Mouse (Mus musculus) kidney, postnatal 0 days (tissue): ENCODE data around the gene Syne1. TPM values are rescaled to one million over a fixed set of nuclear protein-coding genes. Genes with fewer than 3 reads are reported as not detected.

Source experiments
- ATAC-seq: fragments of 200-750 bp; cut with Nextera tagmentation; replicated peaks from 2 replicates; pipeline ENCODE4 v1.8.0; 2017; ENCODE audit warnings: low read depth, moderate number of reproducible peaks, moderate TSS enrichment, moderate library complexity; ENCODE audit not compliant: low FRiP score
- DNase-seq: peaks from one replicate; pipeline ENCODE4 v3.0.0-alpha.2; 2016; ENCODE audit warnings: low spot score
- H3K27ac ChIP-seq: fragments of 300-500 bp; sonication (generic); 2 replicates; pipeline ENCODE4 v1.5.1; 2014; ENCODE audit warnings: mild to moderate bottlenecking
- H3K27me3 ChIP-seq: fragments of 300-500 bp; sonication (generic); 2 replicates; pipeline ENCODE4 v1.6.1; 2014; ENCODE audit warnings: low read length, mixed read lengths; ENCODE audit not compliant: insufficient read depth
- H3K36me3 ChIP-seq: fragments of 300-500 bp; sonication (generic); 2 replicates; pipeline ENCODE4 v1.6.1; 2014; ENCODE audit warnings: low read length, mixed read lengths; ENCODE audit not compliant: insufficient read depth
- H3K4me1 ChIP-seq: fragments of 300-500 bp; sonication (generic); replicated peaks from 2 replicates; pipeline ENCODE4 v1.6.1; 2014; ENCODE audit warnings: antibody characterized with exemption, low read length, mixed read lengths; ENCODE audit not compliant: insufficient read depth
- H3K4me2 ChIP-seq: fragments of 300-500 bp; sonication (generic); 2 replicates; pipeline ENCODE4 v1.6.1; 2014; ENCODE audit warnings: mild to moderate bottlenecking, low read length, moderate library complexity, mixed read lengths
- H3K4me3 ChIP-seq: fragments of 300-500 bp; sonication (generic); replicated peaks from 2 replicates; pipeline ENCODE4 v1.5.1; 2014; ENCODE audit warnings: low read depth, low read length
- H3K9ac ChIP-seq: fragments of 300-500 bp; sonication (generic); 2 replicates; pipeline ENCODE4 v1.6.1; 2014; ENCODE audit warnings: low read depth, low read length
- H3K9me3 ChIP-seq: fragments of 300-500 bp; sonication (generic); replicated peaks from 2 replicates; pipeline ENCODE4 v1.6.1; 2016; ENCODE audit warnings: low read length, inconsistent platforms, mixed read lengths
- CTCF ChIP-seq: IDR thresholded peaks from 2 replicates; pipeline ENCODE4 v1.5.1; 2016; ENCODE audit warnings: antibody characterized with exemption, low read depth, mild to moderate bottlenecking, moderate library complexity
- WGBS: fragments of 180-500 bp; shearing (Covaris S2); extraction: QIAGEN DNeasy Blood & Tissue Kit; methylation state at CpG from one replicate; pipeline ENCODE4 v1.1.7; 2014; 5-methylcytosine and 5-hydroxymethylcytosine counted together
- polyA plus RNA-seq: library from polyadenylated mRNA; unstranded; fragments of >200 nt; fragmentation: Nextera tagmentation; extraction: Ambion mirVana; gene quantifications from 2 replicates; pipeline ENCODE4 v1.2.1, GENCODE M21; 2015

Syne1 gene
- polyA plus RNA-seq, 1 experiment from 2014 or later, result 5.2 TPM

DNA sequence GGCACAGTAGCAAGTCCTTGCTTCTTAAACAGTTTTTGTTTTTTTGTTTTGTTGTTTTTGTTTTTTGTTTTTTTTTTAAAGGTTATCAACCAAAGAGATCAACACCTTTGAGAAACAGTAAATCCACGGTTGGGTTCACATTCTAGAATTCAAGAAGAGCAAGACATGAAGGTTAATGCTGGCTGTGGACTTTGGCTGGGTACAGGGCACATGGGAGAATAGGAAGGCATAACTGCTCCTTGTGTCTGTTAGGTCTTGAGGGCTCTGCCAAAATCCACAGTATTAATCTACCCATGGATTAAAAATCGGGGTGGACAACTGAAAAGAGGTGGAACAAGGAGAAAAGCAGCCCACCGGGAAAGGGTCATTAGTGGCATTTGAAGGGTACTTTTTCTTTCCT, 388.0 kb downstream of the Syne1 start:
- ATAC-seq (no peak), DNase-seq (no peak)
- Histone ChIP-seq H3K27ac (no peak overlapping the region), H3K9ac (no peak overlapping the region), H3K4me3 (no peak overlapping the region), H3K4me1 (0 out of 2 replicates have a peak, but pooled peaks cover 3% of the 10 kb centered on the region), H3K27me3 (no peaks in the 10 kb centered on the region), H3K4me2 (no peak overlapping the region), H3K9me3 (no peaks in the 10 kb centered on the region), H3K36me3 (no peaks in the 10 kb centered on the region; the same call in 1 of the 2 replicates)
- WGBS, result 85% methylated on average over 3 of the region's 3 CpGs
- no peak for TF ChIP-seq CTCF

DNA sequence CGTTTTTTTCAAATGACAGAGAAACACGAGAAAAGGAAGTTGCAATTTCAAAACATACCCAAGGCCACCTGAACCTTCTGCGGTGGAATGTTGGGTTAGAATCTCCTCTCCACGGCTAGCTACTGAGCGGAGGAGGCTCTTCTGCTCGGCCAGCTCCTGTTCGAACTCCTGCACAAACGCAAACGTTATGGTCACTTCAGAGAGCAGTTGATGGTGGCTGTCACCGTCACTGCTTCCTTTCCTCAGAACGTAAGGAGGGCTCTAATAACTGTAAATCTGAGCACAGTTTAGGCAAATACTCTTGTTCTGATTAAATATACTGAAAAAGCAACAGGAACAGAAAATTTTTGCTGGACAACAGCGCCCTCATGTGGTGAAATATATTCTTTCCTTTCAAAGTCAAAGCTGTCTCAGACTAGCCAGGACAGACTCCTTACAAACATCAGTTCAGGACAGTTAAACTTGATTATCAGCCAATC, 389.8 kb downstream of the Syne1 start:
- 48% methylated on average over 12 of the region's 12 CpGs for WGBS
- DNase-seq, result peak; percentile 85
- H3K4me3 ChIP-seq, result no peak overlapping the region

DNA sequence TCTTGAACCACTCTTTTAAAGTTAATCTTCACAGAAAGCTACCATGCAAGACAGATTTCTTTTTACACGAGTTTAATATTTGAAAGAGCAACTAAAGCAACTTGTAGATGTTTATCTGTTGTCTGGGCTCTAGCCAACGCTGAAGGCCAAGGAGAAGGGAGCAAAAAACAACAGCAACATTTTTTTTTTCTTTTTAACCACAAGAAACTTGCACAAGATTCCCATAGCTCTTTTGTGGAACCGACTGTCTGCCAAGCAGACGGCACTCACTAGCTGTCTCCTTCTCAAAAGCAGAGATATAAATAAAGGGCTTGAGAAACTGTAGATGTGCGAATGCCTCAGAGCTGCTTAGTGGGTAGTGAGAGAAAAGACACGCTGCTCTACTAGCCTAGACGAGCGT, 391.6 kb downstream of the Syne1 start:
- Histone ChIP-seq H3K4me1 (0 out of 2 replicates have a peak, but pooled peaks cover 3% of the 10 kb centered on the region), H3K4me3 (no peak overlapping the region), H3K9ac (no peak overlapping the region), H3K36me3 (no peaks in the 10 kb centered on the region), H3K27ac (no peak overlapping the region), H3K27me3 (no peaks in the 10 kb centered on the region), H3K9me3 (no peaks in the 10 kb centered on the region), H3K4me2 (no peak overlapping the region)
- DNase-seq, result peak; percentile 76
- ATAC-seq, result no peak
- TF ChIP-seq CTCF, result no peak
- 36% methylated on average over 8 of the region's 8 CpGs for WGBS

More for the DNA sequence above, 389.8 kb downstream of the Syne1 start:
- Histone ChIP-seq H3K9me3 (no peaks in the 10 kb centered on the region), H3K9ac (no peak overlapping the region), H3K27ac (no peak overlapping the region), H3K27me3 (no peaks in the 10 kb centered on the region), H3K4me1 (0 out of 2 replicates have a peak, but pooled peaks cover 3% of the 10 kb centered on the region), H3K36me3 (no peaks in the 10 kb centered on the region; the same call in 1 of the 2 replicates), H3K4me2 (peak overlapping the region; percentile 37; the same call in 1 of the 2 replicates)
- TF ChIP-seq CTCF, result peak; percentile 84
- ATAC-seq, result no peak

DNA sequence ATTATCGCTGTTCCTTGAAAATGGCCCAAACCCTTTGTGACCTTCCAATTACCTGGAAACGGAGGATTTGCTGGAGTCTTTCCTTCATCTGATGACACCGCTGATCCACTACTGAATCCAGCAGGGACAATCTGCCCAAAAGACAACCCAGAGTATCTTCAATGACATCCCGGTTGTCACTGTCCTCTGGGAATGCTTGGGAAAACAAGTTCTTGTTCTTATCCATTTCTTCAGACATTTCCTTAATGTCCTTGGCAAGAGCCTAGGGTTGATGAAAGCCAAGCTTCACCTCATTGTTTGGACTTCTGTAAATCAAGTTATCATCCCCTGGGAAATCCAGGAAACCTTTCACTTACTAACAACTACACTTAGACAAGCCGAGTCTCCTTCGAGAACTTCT, 398.2 kb downstream of the Syne1 start:
- Histone ChIP-seq H3K27me3 (no peaks in the 10 kb centered on the region), H3K36me3 (no peaks in the 10 kb centered on the region), H3K4me1 (no peaks in the 10 kb centered on the region), H3K27ac (no peak overlapping the region), H3K4me3 (no peak overlapping the region), H3K9ac (no peak overlapping the region), H3K9me3 (no peaks in the 10 kb centered on the region), H3K4me2 (no peak overlapping the region)
- WGBS, result 79% methylated on average over 6 of the region's 6 CpGs
- TF ChIP-seq CTCF, result no peak
- DNase-seq (no peak), ATAC-seq (no peak)

DNA sequence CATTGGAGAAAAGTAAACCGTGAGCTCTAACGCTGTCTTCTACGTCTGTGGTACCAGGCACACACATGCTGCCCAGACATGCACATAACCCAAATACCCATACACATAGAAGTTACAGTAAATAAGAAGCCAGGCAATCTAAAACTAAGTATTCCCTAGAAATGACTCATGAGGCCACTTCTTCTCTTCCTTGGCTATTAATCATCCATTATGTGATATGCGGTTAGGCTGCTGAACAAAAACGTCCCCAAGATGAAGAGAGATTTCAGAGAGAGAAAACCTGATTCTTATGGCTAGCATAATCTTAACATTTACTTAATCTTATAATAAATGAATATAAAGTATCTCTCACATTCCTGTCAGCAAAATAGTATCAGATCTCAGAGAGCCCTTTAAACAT, 409.8 kb downstream of the Syne1 start:
- DNase-seq, result no peak
- no peak for ATAC-seq
- H3K9ac ChIP-seq, result no peak overlapping the region
- 0 out of 2 replicates have a peak, but pooled peaks cover 2% of the 10 kb centered on the region for H3K36me3 ChIP-seq
- no peaks in the 10 kb centered on the region for H3K27me3 ChIP-seq
- no peaks in the 10 kb centered on the region for H3K4me1 ChIP-seq
- no peak overlapping the region for H3K27ac ChIP-seq
- no peak for TF ChIP-seq CTCF
- H3K4me2 ChIP-seq, result no peak overlapping the region
- no peak overlapping the region for H3K4me3 ChIP-seq
- 72% methylated on average over 5 of the region's 5 CpGs for WGBS
- H3K9me3 ChIP-seq, result no peaks in the 10 kb centered on the region

DNA sequence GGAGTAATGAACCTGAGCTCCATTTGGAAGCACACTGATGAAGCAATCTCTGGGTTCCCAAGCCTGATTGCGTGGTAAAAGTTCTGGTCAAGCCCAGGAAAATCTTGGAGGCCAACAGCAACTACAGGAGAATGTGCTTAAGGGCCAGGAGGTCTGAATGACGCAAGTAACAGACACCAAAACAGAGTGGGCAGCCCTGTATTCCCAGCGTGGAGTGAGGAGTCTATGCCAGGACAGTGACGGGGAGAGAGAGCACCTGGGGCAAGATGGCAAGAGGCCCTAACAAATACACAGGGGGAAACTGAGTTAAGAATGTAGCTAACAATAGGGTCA, 411.4 kb downstream of the Syne1 start:
- 57% methylated on average over 4 of the region's 4 CpGs for WGBS
- no peak for DNase-seq
- H3K4me1 ChIP-seq, result no peaks in the 10 kb centered on the region
- no peaks in the 10 kb centered on the region for H3K36me3 ChIP-seq
- no peak overlapping the region for H3K9ac ChIP-seq
- peak overlapping the region; percentile 63 for H3K27ac ChIP-seq
- no peak overlapping the region for H3K4me2 ChIP-seq
- H3K9me3 ChIP-seq, result no peaks in the 10 kb centered on the region
- H3K27me3 ChIP-seq, result no peaks in the 10 kb centered on the region
- ATAC-seq, result 0 out of 2 replicates have a peak, but pooled peaks have one; percentile 33
- no peak for TF ChIP-seq CTCF
- no peak overlapping the region for H3K4me3 ChIP-seq

DNA sequence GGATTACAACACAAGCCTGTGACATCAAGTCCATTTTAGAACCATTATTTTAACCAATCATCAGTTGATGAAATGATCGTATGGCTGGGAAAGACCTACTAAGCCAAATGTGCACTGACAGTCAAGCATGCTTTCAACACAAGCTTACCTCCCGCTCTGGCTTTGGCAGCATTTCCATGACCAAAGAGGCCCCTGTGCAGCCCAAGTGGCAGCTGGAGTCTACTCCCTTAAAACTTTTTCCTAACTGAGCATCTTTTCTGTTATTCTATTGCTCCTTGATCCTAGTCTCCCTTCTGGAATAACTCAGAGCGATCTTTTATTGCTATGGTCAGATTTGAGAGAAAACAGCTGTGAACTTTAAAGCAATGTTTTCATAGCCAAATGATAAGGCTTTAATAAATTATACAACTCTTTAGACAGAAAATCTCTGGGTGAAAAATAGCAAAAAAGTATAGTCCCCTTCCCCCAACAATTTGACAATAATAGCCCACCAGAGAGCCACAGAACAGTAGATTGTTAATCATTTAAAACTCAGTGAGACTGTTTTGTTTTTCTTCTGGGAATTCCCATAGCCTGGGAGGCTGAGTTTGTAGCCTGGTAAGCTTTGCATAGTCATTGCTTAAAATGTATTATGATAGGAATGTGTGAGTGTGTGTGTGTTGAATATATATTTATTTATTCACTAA, 411.9 kb downstream of the Syne1 start:
- no peak overlapping the region for H3K4me3 ChIP-seq
- WGBS, result 39% methylated on average over 3 of the region's 3 CpGs
- peak; percentile 73 for ATAC-seq
- H3K4me2 ChIP-seq, result no peak overlapping the region
- no peaks in the 10 kb centered on the region for H3K4me1 ChIP-seq
- peak overlapping the region; percentile 63 for H3K27ac ChIP-seq
- H3K9me3 ChIP-seq, result no peaks in the 10 kb centered on the region
- no peaks in the 10 kb centered on the region for H3K36me3 ChIP-seq
- H3K9ac ChIP-seq, result no peak overlapping the region
- H3K27me3 ChIP-seq, result no peaks in the 10 kb centered on the region
- no peak for TF ChIP-seq CTCF
- DNase-seq, result peak; percentile 94
